Mouse (Mus musculus) neutrophil, adult 65 days (primary cell): ENCODE measurements around the gene Tmem254c. TPM values are rescaled to one million over a fixed set of nuclear protein-coding genes. Genes with fewer than 3 reads are reported as not detected.

Experiments
- total RNA-seq: library from RNA; stranded (reverse); gene quantifications from 2 replicates; pipeline ENCODE4 v1.2.4, GENCODE M21; 2023

Gene Tmem254c
- 4.0 TPM in 1 of 2 replicates, not detected in the other for total RNA-seq

GRCm38 (mm10) chr14:26067325-26067633 is at the start of gene Tmem254c:
Gene Tmem254c (minus strand): TSS chr14:26067355.

GRCm38 (mm10) chr14:26081997-26082396 is 14.8 kb upstream of the Tmem254c start, which contains the start of gene Cphx3:
Gene Cphx3 (plus strand): TSS chr14:26082297.

GRCm38 (mm10) chr14:26081216-26081615 is 14.1 kb upstream of the Tmem254c start, which contains the start of gene Cphx2:
Gene Cphx2 (plus strand): TSS chr14:26081516.

GRCm38 (mm10) chr14:26042611-26043010 is 24.5 kb downstream of the Tmem254c start, which contains the start of gene Gm9780:
Gene Gm9780 (minus strand): TSS chr14:26042711.

Other genes with a start within 250 kb of the Tmem254c start
- 442 and 511 TPM in 2 replicates for gene Anxa11, start 225.2 kb downstream of the Tmem254c start, total RNA-seq
- gene Plac9a, start 164.3 kb downstream of the Tmem254c start, total RNA-seq: not detected in 2 replicates
- gene Tmem254a, start 139.7 kb downstream of the Tmem254c start, total RNA-seq: 1.2 and 4.0 TPM in 2 replicates
- not detected in 2 replicates for gene Cphx1, start 129.1 kb downstream of the Tmem254c start, total RNA-seq
- not detected in 2 replicates for gene Duxbl1, start 88.8 kb downstream of the Tmem254c start, total RNA-seq
- gene Gm9780, start 24.6 kb downstream of the Tmem254c start, total RNA-seq: not detected in 2 replicates
- not detected in 2 replicates for gene Cphx2, start 14.2 kb upstream of the Tmem254c start, total RNA-seq
- not detected in 2 replicates for gene Cphx3, start 14.9 kb upstream of the Tmem254c start, total RNA-seq
- not detected in 2 replicates for gene Duxbl2, start 51.0 kb upstream of the Tmem254c start, total RNA-seq
- gene Plac9b, start 115.1 kb upstream of the Tmem254c start, total RNA-seq: not detected in 2 replicates
- 5.5 and 7.2 TPM in 2 replicates for gene Tmem254b, start 139.7 kb upstream of the Tmem254c start, total RNA-seq
- not detected in 2 replicates for gene Duxbl3, start 190.6 kb upstream of the Tmem254c start, total RNA-seq